Mouse (Mus musculus) stomach, embryonic 15.5 days (tissue): ENCODE measurements around the gene Mroh3. TPM values are rescaled to one million over a fixed set of nuclear protein-coding genes. Genes with fewer than 3 reads are reported as not detected.

ENCODE experiments used
- ATAC-seq: fragments of 200-750 bp; cut with Nextera tagmentation; 2 replicates; pipeline ENCODE4 v1.8.0; 2017; ENCODE audit warnings: low read depth, moderate number of reproducible peaks, moderate TSS enrichment; ENCODE audit not compliant: insufficient read depth, low FRiP score
- H3K27ac ChIP-seq: fragments of 300-500 bp; sonication (generic); 2 replicates; pipeline ENCODE4 v1.5.1; 2015; ENCODE audit warnings: mild to moderate bottlenecking, inconsistent platforms
- H3K27me3 ChIP-seq: fragments of 300-500 bp; sonication (generic); replicated peaks from 2 replicates; pipeline ENCODE4 v1.6.1; 2015; ENCODE audit warnings: inconsistent platforms
- H3K36me3 ChIP-seq: fragments of 300-500 bp; sonication (generic); 2 replicates; pipeline ENCODE4 v1.6.1; 2015; ENCODE audit warnings: inconsistent platforms
- H3K4me1 ChIP-seq: fragments of 300-500 bp; sonication (generic); 2 replicates; pipeline ENCODE4 v1.6.1; 2015; ENCODE audit warnings: inconsistent platforms
- H3K4me2 ChIP-seq: fragments of 300-500 bp; sonication (generic); 2 replicates; pipeline ENCODE4 v1.6.1; 2015; ENCODE audit warnings: mild to moderate bottlenecking, inconsistent platforms
- H3K4me3 ChIP-seq: fragments of 300-500 bp; sonication (generic); replicated peaks from 2 replicates; pipeline ENCODE4 v1.5.1; 2015; ENCODE audit warnings: inconsistent platforms
- H3K9ac ChIP-seq: fragments of 300-500 bp; sonication (generic); 2 replicates; pipeline ENCODE4 v1.6.1; 2015; ENCODE audit warnings: inconsistent platforms
- H3K9me3 ChIP-seq: fragments of 300-500 bp; sonication (generic); 2 replicates; pipeline ENCODE4 v1.6.1; 2016; ENCODE audit warnings: inconsistent platforms
- WGBS: fragments of 180-500 bp; shearing (Covaris S2); methylation state at CpG from one replicate; pipeline ENCODE4 v1.1.7; 2015; 5-methylcytosine and 5-hydroxymethylcytosine counted together
- polyA plus RNA-seq: library from polyadenylated mRNA; unstranded; fragments of >200 nt; fragmentation: Nextera tagmentation; extraction: Ambion mirVana; gene quantifications from 2 replicates; pipeline ENCODE4 v1.2.1, GENCODE M21; 2015

Mroh3 gene
- polyA plus RNA-seq, 1 experiment from 2014 or later = 0.73 TPM

GRCm38 (mm10) chr1:136134547-136134946, 78.1 kb downstream of the Mroh3 start:
- H3K9me3 ChIP-seq = no peaks in the 10 kb centered on the region
- no peak for ATAC-seq
- H3K4me1 ChIP-seq = peaks cover 85% of the 10 kb centered on the region
- H3K27ac ChIP-seq = peak overlapping the region; percentile 51; the same call in 1 of the 2 replicates
- no peak overlapping the region for H3K9ac ChIP-seq
- no peaks in the 10 kb centered on the region for H3K36me3 ChIP-seq
- 71% methylated on average over 2 of the region's 2 CpGs for WGBS
- no peak overlapping the region for H3K4me2 ChIP-seq
- no peaks in the 10 kb centered on the region for H3K27me3 ChIP-seq
- no peak overlapping the region for H3K4me3 ChIP-seq

- ATAC-seq = no peak
- Histone ChIP-seq H3K36me3 (no peaks in the 10 kb centered on the region), H3K27me3 (no peaks in the 10 kb centered on the region), H3K27ac (peak overlapping the region; percentile 17; the same call in 1 of the 2 replicates), H3K4me3 (no peak overlapping the region), H3K4me1 (peaks cover 83% of the 10 kb centered on the region), H3K9me3 (no peaks in the 10 kb centered on the region), H3K4me2 (peak overlapping the region; percentile 99; the same call in 1 of the 2 replicates), H3K9ac (no peak overlapping the region)
- 60% methylated on average over 13 of the region's 13 CpGs for WGBS
Measured at GRCm38 (mm10) chr1:136133570-136134240, 78.9 kb downstream of the Mroh3 start.

GRCm38 (mm10) chr1:136132386-136133201, 80.0 kb downstream of the Mroh3 start:
- Histone ChIP-seq H3K9me3 (no peaks in the 10 kb centered on the region), H3K27ac (no peak overlapping the region), H3K9ac (no peak overlapping the region), H3K4me1 (peaks cover 81% of the 10 kb centered on the region), H3K4me3 (peak overlapping the region; percentile 80), H3K4me2 (peak overlapping the region; percentile 99), H3K36me3 (no peaks in the 10 kb centered on the region), H3K27me3 (no peaks in the 10 kb centered on the region)
- WGBS = 41% methylated on average over 10 of the region's 10 CpGs
- ATAC-seq = no peak

Other genes with a start within 250 kb of the Mroh3 start
- gene Igfn1, start 206.5 kb downstream of the Mroh3 start, polyA plus RNA-seq = 0.06 and 0.09 TPM in 2 replicates
- gene Tmem9, start 204.7 kb downstream of the Mroh3 start, polyA plus RNA-seq = 141 and 161 TPM in 2 replicates
- 0.33 and 0.50 TPM in 2 replicates for gene Ascl5, start 162.0 kb downstream of the Mroh3 start, polyA plus RNA-seq
- 0.10 and 0.17 TPM in 2 replicates for gene Cacna1s, start 160.1 kb downstream of the Mroh3 start, polyA plus RNA-seq
- gene Kif21b, start 81.4 kb downstream of the Mroh3 start, polyA plus RNA-seq = 3.3 and 3.8 TPM in 2 replicates
- 30.8 and 33.1 TPM in 2 replicates for gene Inava, start 21.4 kb upstream of the Mroh3 start, polyA plus RNA-seq
- not detected in 2 replicates for gene Gpr25, start 48.0 kb upstream of the Mroh3 start, polyA plus RNA-seq
- 8.7 and 9.5 TPM in 2 replicates for gene Camsap2, start 133.3 kb upstream of the Mroh3 start, polyA plus RNA-seq
- 12.5 and 13.0 TPM in 2 replicates for gene Ddx59, start 202.4 kb upstream of the Mroh3 start, polyA plus RNA-seq